Mouse (Mus musculus) midbrain, embryonic 11.5 days (tissue): ENCODE results near the gene Ugt1a6b. TPM values are rescaled to one million over a fixed set of nuclear protein-coding genes. Genes with fewer than 3 reads are reported as not detected.
"Not testable (repeated sequence)": the region's sequence is repeated elsewhere in the genome, so short reads cannot be mapped to it uniquely, and the experiment has no call there.

ENCODE experiments used
- ATAC-seq: fragments of 200-750 bp; cut with Nextera tagmentation; 2 replicates; pipeline ENCODE4 v1.8.0; 2017; ENCODE audit warnings: moderate TSS enrichment, moderate library complexity; ENCODE audit not compliant: low FRiP score
- DNase-seq: peaks from one replicate; pipeline ENCODE4 v3.0.0; 2015; ENCODE audit warnings: low spot score; ENCODE audit errors: missing footprints
- H3K27ac ChIP-seq: fragments of 300-500 bp; sonication (generic); 2 replicates; pipeline ENCODE4 v1.5.1; 2014; ENCODE audit warnings: low read depth, low read length
- H3K27me3 ChIP-seq: fragments of 300-500 bp; sonication (generic); 2 replicates; pipeline ENCODE4 v1.6.1; 2014; ENCODE audit warnings: mild to moderate bottlenecking, low read length, moderate library complexity, mixed read lengths; ENCODE audit not compliant: control insufficient read depth, insufficient read depth
- H3K36me3 ChIP-seq: fragments of 300-500 bp; sonication (generic); 2 replicates; pipeline ENCODE4 v1.6.1; 2014; ENCODE audit warnings: mild to moderate bottlenecking, low read length, moderate library complexity, mixed read lengths; ENCODE audit not compliant: control insufficient read depth, insufficient read depth
- H3K4me1 ChIP-seq: fragments of 300-500 bp; sonication (generic); 2 replicates; pipeline ENCODE4 v1.6.1; 2014; ENCODE audit warnings: low read length; ENCODE audit not compliant: control insufficient read depth, insufficient read depth
- H3K4me2 ChIP-seq: fragments of 300-500 bp; sonication (generic); 2 replicates; pipeline ENCODE4 v1.6.1; 2014; ENCODE audit warnings: mild to moderate bottlenecking, moderate library complexity
- H3K4me3 ChIP-seq: fragments of 300-500 bp; sonication (generic); 2 replicates; pipeline ENCODE4 v1.5.1; 2014; ENCODE audit warnings: low read depth, low read length
- H3K9ac ChIP-seq: fragments of 300-500 bp; sonication (generic); 2 replicates; pipeline ENCODE4 v1.6.1; 2014; ENCODE audit warnings: low read length
- H3K9me3 ChIP-seq: fragments of 300-500 bp; sonication (generic); 2 replicates; pipeline ENCODE4 v1.6.1; 2016; ENCODE audit warnings: low read length; ENCODE audit not compliant: control insufficient read depth
- WGBS: fragments of 180-500 bp; shearing (Covaris S2); extraction: QIAGEN DNeasy Blood & Tissue Kit; methylation state at CpG from one replicate; pipeline ENCODE4 v1.1.7; 2014; 5-methylcytosine and 5-hydroxymethylcytosine counted together
- polyA plus RNA-seq: library from polyadenylated mRNA; unstranded; fragments of >200 nt; fragmentation: Nextera tagmentation; extraction: Ambion mirVana; gene quantifications from 2 replicates; pipeline ENCODE4 v1.2.1, GENCODE M21; 2014

Gene Ugt1a6b
- polyA plus RNA-seq, 1 experiment from 2014 or later: not detected

DNA sequence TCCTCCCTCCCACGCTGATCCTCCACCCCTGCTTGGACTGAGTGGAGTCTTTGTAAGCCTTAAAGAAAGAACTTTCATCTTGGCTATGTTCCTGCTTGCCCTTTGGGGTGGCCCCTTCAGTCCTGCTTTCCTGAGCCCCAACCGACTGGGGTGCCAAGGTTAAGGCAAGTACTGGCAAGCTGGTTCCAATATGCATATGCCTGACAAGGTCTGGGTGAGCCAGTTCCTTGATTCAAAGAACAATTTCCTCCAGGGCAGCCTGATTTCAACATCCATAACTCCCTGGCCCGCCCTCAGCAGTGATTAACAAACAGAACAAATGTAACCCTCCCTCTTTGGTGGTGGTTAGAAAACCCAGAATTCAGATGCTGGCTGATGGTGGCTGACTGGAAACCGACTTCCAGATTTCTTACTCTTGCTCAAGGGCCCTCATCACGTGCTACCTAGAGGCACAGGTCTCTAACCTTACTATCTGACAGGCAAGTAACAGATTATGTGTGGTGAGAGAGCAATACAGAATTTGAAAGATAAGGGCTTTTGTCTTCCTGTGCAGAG is 31.5 kb downstream of the Ugt1a6b start, which contains the start of gene Ugt1a6a:
Gene Ugt1a6a (plus strand): TSS at position 353 of the 555 bp plus-strand sequence.
- WGBS: 49% methylated on average over 5 of the region's 5 CpGs
- not testable (repeated sequence) for DNase-seq, H3K4me2 ChIP-seq, H3K9ac ChIP-seq, H3K4me3 ChIP-seq, H3K27me3 ChIP-seq, H3K9me3 ChIP-seq, ATAC-seq, H3K27ac ChIP-seq, H3K4me1 ChIP-seq, H3K36me3 ChIP-seq

DNA sequence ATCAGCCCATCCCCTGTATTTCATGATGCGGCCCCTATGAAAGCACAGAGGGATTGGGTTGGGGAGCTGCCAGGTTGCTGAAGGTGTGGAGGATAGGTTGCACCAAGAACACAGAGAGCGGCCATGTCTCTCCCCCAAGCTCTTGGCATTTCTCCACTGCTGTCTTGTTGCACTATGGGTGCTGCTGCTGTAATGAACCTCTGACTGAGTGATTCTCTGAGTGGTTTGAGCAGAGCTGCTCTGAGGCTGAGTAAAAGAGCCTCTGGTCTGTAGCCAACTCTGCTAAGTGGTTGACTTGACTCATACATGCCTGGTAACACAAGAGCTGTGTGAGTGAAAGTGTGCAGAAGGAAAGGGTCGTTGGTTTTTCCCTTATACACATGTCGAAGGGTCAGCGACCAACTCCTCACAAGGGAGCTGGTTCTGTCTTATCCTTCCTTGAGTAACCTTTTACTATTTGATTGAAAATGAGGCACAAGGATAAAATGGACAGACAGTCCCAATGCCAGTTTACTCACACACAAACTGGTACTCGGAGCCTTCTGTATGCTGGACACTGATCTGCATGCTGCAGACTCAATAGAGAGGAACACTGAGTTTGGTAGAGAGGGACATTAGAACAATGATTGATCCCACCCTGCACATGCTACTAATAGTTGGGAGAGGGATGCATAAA is 32.3 kb downstream of the Ugt1a6b start:
- H3K9me3 ChIP-seq, H3K36me3 ChIP-seq, H3K4me3 ChIP-seq, H3K4me1 ChIP-seq, DNase-seq, H3K9ac ChIP-seq, H3K27me3 ChIP-seq, ATAC-seq, H3K27ac ChIP-seq, H3K4me2 ChIP-seq: not testable (repeated sequence)
- WGBS: 92% methylated on average over 5 of the region's 6 CpGs

DNA sequence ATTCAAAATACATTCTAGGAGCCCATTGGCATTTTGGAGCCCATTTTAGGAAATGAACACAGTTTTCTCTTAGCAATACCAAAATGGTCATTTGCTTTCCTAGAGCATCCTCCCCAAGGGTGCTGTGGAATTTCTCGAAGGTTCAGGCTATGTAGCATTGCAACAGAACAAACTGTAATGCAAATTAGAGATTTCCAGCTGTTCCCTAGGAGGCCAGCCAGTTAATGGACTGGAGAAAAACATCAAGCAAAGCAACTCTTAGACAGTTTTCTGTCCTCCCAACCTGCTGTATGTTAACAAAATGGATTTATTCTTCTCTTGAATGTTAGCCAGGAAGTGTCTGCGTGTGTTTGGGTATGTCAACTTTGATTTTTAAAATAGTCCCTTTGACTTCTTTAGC is 33.6 kb downstream of the Ugt1a6b start:
- Histone ChIP-seq H3K4me2 (no peak overlapping the region), H3K9ac (no peak overlapping the region), H3K9me3 (no peaks in the 10 kb centered on the region), H3K4me3 (no peak overlapping the region), H3K4me1 (no peaks in the 10 kb centered on the region), H3K27me3 (no peaks in the 10 kb centered on the region), H3K36me3 (no peaks in the 10 kb centered on the region), H3K27ac (no peak overlapping the region)
- ATAC-seq: no peak
- 81% methylated on average over 2 of the region's 2 CpGs for WGBS
- no peak for DNase-seq

DNA sequence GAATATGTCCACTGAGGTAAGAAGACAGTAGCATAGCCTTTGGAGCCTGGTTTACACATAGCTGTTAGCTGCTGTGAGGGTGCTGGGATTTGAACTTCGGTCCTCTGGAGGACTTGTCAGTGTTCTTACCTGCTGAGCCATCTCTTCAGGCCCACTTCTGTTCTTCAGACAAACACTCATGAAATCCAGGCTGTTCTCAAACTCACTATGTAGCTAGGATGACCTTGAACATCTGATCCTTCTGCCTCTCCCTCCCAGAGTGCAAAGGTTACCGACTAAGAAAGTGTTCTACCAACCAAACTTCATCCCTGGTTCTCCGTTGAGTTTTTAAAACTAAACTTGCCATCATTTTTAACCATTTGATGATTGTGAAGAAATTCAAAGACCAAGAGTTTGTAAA is 34.2 kb downstream of the Ugt1a6b start:
- Histone ChIP-seq H3K27me3 (no peaks in the 10 kb centered on the region), H3K36me3 (no peaks in the 10 kb centered on the region), H3K27ac (no peak overlapping the region), H3K4me2 (no peak overlapping the region), H3K9ac (no peak overlapping the region), H3K9me3 (no peaks in the 10 kb centered on the region), H3K4me1 (no peaks in the 10 kb centered on the region), H3K4me3 (no peak overlapping the region)
- ATAC-seq (no peak), DNase-seq (no peak)
- WGBS: 89% methylated on average over 3 of the region's 3 CpGs

DNA sequence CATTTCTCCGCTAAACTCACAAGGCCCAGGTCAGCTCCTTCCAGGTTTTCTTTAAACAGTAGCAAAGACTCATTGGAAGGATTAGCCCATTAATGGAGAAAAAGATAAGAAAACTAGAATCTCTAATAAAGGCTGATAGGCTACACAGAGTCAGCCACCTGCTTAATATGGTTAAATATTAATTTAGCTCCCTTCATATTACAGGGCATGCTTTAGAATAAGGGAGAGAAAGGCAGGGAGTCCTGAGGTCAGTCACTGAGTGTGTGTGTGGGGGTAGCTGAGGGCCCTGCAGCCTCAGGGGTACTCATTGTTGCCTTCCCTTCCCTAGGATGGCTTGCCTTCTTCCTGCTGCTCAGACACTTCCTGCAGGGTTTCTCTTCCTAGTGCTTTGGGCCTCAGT is 35.1 kb downstream of the Ugt1a6b start:
- Histone ChIP-seq H3K27ac (no peak overlapping the region), H3K27me3 (no peaks in the 10 kb centered on the region), H3K4me3 (no peak overlapping the region), H3K9ac (no peak overlapping the region), H3K36me3 (no peaks in the 10 kb centered on the region), H3K4me2 (no peak overlapping the region), H3K4me1 (no peaks in the 10 kb centered on the region), H3K9me3 (no peaks in the 10 kb centered on the region)
- ATAC-seq: no peak
- no peak for DNase-seq
- 91% methylated on average over 1 of the region's 1 CpGs for WGBS

DNA sequence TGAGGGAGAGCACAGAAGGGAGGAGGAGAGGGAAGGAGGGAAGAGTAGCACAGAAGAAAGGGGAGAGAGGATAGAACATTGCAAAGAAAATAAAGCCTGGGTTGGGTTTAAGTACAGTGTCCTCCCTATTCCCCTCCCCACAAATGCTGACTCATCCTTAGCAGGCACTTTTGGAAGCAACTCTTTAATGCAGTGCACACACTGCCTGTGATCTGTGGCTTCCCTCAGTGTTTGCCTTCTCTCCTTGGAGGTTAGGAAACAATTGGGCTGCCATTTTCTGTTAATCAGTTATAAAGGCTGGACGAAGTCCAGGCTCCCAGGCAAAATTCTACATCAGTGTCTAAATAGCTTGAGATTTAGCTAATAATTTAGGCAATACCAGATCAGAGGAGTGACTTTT is 37.4 kb downstream of the Ugt1a6b start:
- not testable (repeated sequence) for H3K27me3 ChIP-seq, H3K27ac ChIP-seq, H3K4me3 ChIP-seq, DNase-seq, H3K4me1 ChIP-seq, H3K36me3 ChIP-seq, H3K4me2 ChIP-seq, H3K9me3 ChIP-seq, ATAC-seq, H3K9ac ChIP-seq
- 65% methylated on average over 1 of the region's 1 CpGs for WGBS

DNA sequence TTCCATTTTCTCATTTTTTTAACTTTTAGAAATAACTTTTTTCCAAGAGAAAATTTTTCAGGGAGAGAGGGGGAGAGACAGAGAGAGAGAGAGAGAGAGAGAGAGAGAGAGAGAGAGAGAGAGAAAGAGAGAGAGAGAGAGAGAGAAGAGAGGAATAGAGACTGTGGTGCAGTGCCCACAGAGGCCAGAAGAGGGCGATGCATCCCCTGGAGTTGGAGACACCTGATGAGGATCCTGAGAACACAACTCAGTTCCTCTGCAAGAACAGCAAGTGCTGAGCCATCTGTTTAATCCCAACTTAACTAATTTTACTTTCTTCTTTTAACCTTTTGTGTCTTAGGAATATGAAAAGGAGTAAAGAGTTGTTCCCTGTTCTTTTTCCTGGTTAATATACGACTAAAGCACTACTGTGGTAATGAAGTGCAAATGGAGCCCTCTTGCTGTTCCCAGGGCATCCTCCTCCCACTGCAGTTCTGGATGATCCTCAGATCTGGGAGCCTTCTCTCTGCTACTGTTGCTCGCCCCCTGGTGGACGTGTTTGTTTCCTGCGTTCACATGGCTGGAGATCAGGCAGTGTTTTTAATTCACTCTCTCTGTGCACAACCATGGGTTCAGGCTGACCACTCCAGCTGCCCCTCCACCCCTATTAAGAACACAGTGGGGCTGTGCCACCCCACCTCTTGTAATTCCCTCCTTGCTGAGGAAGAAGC is 41.1 kb downstream of the Ugt1a6b start:
- 6% methylated on average over 4 of the region's 5 CpGs for whole genome bisulfite sequencing
- not testable (repeated sequence) for H3K27me3 ChIP-seq, H3K9ac ChIP-seq, H3K36me3 ChIP-seq, H3K27ac ChIP-seq, H3K4me3 ChIP-seq, H3K4me1 ChIP-seq, H3K9me3 ChIP-seq, H3K4me2 ChIP-seq
- DNase-seq (peak; percentile 87), ATAC-seq (peak; percentile 22; the same call in 1 of the 2 replicates)

DNA sequence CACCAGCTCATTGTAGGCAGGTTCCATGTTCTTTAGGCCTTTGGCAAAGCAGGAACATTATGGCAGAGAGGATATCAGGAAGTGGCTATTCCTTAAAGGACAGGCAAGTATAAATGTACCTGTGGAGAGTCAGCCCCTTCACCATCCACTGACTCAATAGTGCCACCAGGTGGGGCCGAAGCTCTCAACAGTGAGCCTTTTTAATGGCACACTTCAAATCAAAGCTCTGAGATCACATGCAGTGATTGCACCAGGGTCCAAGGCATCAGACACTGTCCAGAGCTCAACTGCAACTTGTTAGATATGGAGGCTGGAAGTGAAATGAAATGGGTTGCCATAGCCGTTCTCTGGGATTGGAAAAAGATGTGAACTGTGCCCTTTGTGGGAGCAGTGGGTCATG is 42.2 kb downstream of the Ugt1a6b start:
- H3K4me1 ChIP-seq, H3K4me3 ChIP-seq, H3K9ac ChIP-seq, H3K9me3 ChIP-seq, H3K27me3 ChIP-seq, H3K36me3 ChIP-seq, H3K27ac ChIP-seq, H3K4me2 ChIP-seq, ATAC-seq, DNase-seq: not testable (repeated sequence)
- WGBS: 75% methylated on average over 2 of the region's 2 CpGs

DNA sequence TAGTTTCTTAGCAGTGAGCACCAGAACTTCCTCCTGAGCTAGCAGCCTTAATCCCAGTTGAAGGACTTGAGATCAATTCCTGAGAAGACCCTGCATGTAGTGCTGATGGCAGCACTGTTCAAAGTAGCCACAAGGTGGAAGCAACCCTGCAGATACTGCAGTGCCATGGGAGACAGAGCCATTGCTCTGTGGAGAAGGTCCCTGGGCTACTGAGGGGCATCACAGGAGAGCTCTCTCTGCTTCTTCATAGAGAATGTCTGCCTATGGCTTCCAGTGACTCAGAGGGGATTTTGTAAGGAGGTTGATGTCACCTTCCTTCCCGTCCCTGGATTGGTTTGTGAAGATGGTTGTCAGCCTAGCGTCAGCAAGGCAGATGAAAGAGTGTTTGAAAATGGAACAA is 47.1 kb downstream of the Ugt1a6b start:
- H3K4me2 ChIP-seq, H3K9me3 ChIP-seq, H3K36me3 ChIP-seq, H3K9ac ChIP-seq, DNase-seq, ATAC-seq, H3K27ac ChIP-seq, H3K4me1 ChIP-seq, H3K27me3 ChIP-seq, H3K4me3 ChIP-seq: not testable (repeated sequence)
- 83% methylated on average over 2 of the region's 2 CpGs for WGBS
